Mouse (Mus musculus) liver, embryonic 12.5 days (tissue): ENCODE results near the gene Lrrc52. TPM values are rescaled to one million over a fixed set of nuclear protein-coding genes. Genes with fewer than 3 reads are reported as not detected.
A peak's percentile ranks its signal among the peaks of the same experiment; 100 is the strongest.

Experiments
- ATAC-seq: fragments of 200-750 bp; cut with Nextera tagmentation; 2 replicates; pipeline ENCODE4 v1.8.0; 2017; ENCODE audit warnings: moderate number of reproducible peaks, mild to moderate bottlenecking, moderate library complexity
- H3K27ac ChIP-seq: fragments of 300-500 bp; sonication (generic); 2 replicates; pipeline ENCODE4 v1.5.1; 2016; ENCODE audit warnings: mild to moderate bottlenecking
- H3K27me3 ChIP-seq: fragments of 300-500 bp; sonication (generic); replicated peaks from 2 replicates; pipeline ENCODE4 v1.6.1; 2016; ENCODE audit warnings: mild to moderate bottlenecking, moderate library complexity
- H3K36me3 ChIP-seq: fragments of 300-500 bp; sonication (generic); 2 replicates; pipeline ENCODE4 v1.6.1; 2016; ENCODE audit warnings: mild to moderate bottlenecking, moderate library complexity
- H3K4me1 ChIP-seq: fragments of 300-500 bp; sonication (generic); 2 replicates; pipeline ENCODE4 v1.6.1; 2016
- H3K4me2 ChIP-seq: fragments of 300-500 bp; sonication (generic); 2 replicates; pipeline ENCODE4 v1.6.1; 2016; ENCODE audit warnings: mild to moderate bottlenecking, moderate library complexity
- H3K4me3 ChIP-seq: fragments of 300-500 bp; sonication (generic); 2 replicates; pipeline ENCODE4 v1.5.1; 2016; ENCODE audit warnings: mild to moderate bottlenecking, moderate library complexity
- H3K9ac ChIP-seq: fragments of 300-500 bp; sonication (generic); 2 replicates; pipeline ENCODE4 v1.6.1; 2016; ENCODE audit warnings: mild to moderate bottlenecking, moderate library complexity
- H3K9me3 ChIP-seq: fragments of 300-500 bp; sonication (generic); replicated peaks from 2 replicates; pipeline ENCODE4 v1.6.1; 2016; ENCODE audit warnings: mild to moderate bottlenecking, moderate library complexity
- WGBS: fragments of 180-500 bp; shearing (Covaris S2); methylation state at CpG from one replicate; pipeline ENCODE4 v1.1.7; 2016; ENCODE audit not compliant: insufficient replicate concordance; 5-methylcytosine and 5-hydroxymethylcytosine counted together
- polyA plus RNA-seq: library from polyadenylated mRNA; unstranded; fragments of >200 nt; fragmentation: Nextera tagmentation; extraction: Ambion mirVana; gene quantifications from 2 replicates; pipeline ENCODE4 v1.2.1, GENCODE M21; 2016

Lrrc52 gene
- polyA plus RNA-seq, 1 experiment from 2014 or later: not detected

GRCm38 (mm10) chr1:167467916-167468315, 1.3 kb upstream of the Lrrc52 start:
- Histone ChIP-seq H3K36me3 (no peaks in the 10 kb centered on the region), H3K27ac (no peak overlapping the region), H3K27me3 (no peaks in the 10 kb centered on the region), H3K4me1 (no peaks in the 10 kb centered on the region), H3K4me2 (no peak overlapping the region), H3K4me3 (no peak overlapping the region), H3K9me3 (no peaks in the 10 kb centered on the region), H3K9ac (no peak overlapping the region)
- ATAC-seq: no peak
- 55% methylated on average over 5 of the region's 5 CpGs for WGBS

DNA sequence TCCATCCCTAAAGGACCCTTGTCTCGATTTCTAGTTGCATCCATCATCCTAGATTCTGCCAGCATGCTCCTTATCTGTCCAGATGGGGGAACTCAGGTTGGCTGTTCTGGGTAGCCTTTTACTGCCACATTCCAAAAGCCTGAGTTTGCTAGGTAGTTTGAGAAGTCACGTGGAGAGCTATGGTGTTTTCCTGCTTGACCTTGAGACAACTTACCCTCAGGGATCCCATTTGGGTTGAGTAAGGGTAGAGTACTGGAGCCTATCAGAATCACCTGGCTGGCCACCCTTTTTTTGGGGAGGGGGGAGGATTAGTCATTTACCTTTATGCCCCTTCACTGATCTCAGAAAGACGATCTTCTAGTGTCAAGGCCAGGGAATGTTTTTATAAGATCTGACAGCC, 9.3 kb downstream of the Lrrc52 start:
- 50% methylated on average over 3 of the region's 3 CpGs for WGBS
- Histone ChIP-seq H3K4me2 (no peak overlapping the region), H3K36me3 (no peaks in the 10 kb centered on the region), H3K9ac (no peak overlapping the region), H3K9me3 (no peaks in the 10 kb centered on the region), H3K27me3 (peaks cover 6% of the 10 kb centered on the region; the same call in 1 of the 2 replicates), H3K27ac (no peak overlapping the region), H3K4me3 (no peak overlapping the region), H3K4me1 (no peaks in the 10 kb centered on the region)
- ATAC-seq: no peak

DNA sequence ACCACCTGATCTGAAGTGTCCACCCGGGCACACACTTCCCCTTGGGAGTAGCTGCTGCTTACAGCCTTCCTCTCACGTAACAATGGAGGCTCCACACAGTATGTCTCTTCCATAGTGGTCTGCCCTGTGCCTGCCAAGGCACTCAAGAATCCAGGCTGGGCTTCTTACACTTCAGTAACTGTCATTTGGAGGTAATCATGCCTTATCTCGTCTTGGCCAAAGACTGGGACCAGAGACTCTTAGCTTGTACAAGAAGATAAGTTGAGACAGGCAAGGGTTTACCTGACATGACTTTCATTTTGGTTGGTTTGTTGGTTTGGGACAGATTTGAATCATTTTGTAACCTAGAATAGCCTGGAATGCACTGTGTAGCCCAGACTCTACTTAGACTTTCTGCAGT, 13.5 kb downstream of the Lrrc52 start:
- Histone ChIP-seq H3K4me2 (no peak overlapping the region), H3K4me3 (no peak overlapping the region), H3K27ac (no peak overlapping the region), H3K9me3 (no peaks in the 10 kb centered on the region), H3K27me3 (peaks cover 6% of the 10 kb centered on the region; the same call in 1 of the 2 replicates), H3K9ac (no peak overlapping the region), H3K36me3 (no peaks in the 10 kb centered on the region), H3K4me1 (no peaks in the 10 kb centered on the region)
- ATAC-seq: peak; percentile 49
- WGBS: 36% methylated on average over 3 of the region's 3 CpGs

DNA sequence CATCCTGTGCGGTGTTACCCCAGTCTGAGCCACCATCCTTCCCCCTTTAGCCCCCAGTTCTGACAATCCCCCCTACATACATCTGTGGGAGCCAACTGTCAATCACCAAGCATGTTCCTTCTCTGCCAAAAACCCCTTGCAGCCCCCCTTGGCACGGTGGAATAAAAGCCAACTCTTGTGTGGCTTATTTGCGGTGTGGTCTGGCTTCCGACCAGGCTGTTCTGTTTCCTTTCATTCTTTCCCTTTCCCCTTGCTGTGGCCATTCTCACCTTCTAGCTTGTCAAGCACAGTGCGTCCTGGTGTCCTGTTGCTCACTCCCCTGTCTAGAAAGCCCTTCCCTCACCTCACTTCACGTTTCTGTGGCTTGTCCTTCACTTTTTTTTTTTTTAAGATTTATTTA, 14.1 kb downstream of the Lrrc52 start:
- Histone ChIP-seq H3K36me3 (no peaks in the 10 kb centered on the region), H3K27ac (no peak overlapping the region), H3K9ac (no peak overlapping the region), H3K27me3 (peaks cover 6% of the 10 kb centered on the region; the same call in 1 of the 2 replicates), H3K4me3 (no peak overlapping the region), H3K9me3 (no peaks in the 10 kb centered on the region), H3K4me1 (no peaks in the 10 kb centered on the region), H3K4me2 (no peak overlapping the region)
- ATAC-seq: no peak
- 47% methylated on average over 6 of the region's 6 CpGs for WGBS

DNA sequence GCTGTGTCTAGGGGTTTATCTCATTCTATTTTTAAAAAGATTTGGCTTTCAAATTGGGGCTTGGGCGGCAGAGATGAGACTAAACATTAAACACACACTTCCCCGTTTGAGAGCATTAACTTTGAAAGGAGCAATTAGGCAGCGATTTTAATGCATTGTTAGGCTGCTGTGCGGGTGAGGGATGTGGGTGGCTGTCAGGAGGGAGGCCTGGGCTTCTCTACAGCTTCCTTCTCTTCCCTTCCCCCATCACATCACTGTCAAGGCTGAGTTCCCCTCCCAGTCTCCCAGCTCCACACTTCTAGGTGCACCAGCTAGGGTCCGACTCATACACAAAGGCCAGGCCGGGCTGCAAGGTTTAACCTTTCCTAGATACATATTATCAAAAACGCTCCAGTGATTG, 18.0 kb downstream of the Lrrc52 start:
- Histone ChIP-seq H3K27ac (no peak overlapping the region), H3K27me3 (no peaks in the 10 kb centered on the region), H3K4me3 (no peak overlapping the region), H3K4me2 (no peak overlapping the region), H3K9me3 (no peaks in the 10 kb centered on the region), H3K9ac (no peak overlapping the region), H3K4me1 (peaks cover 20% of the 10 kb centered on the region), H3K36me3 (no peaks in the 10 kb centered on the region)
- ATAC-seq: no peak
- 36% methylated on average over 7 of the region's 7 CpGs for WGBS

DNA sequence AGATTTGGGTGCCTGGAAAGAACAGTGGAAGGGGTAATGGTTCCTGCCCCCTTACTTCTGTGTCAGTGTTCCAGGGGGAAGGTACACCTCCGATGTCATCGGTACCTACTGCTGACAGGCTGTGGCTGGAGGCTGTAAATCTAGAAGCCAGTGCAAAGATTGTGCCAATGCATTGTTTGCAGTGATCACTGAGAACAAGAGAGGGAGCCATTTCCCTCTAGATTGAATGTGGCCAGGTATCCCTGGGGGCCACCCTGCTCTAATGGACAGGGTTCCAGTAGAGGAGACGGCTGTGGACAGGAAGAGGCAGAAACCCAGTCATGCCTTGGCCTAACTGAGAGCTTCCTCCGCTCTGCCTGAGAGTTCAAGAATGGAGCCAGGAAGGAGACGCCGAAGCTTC, 18.5 kb downstream of the Lrrc52 start:
- ATAC-seq: no peak
- WGBS: 57% methylated on average over 6 of the region's 6 CpGs
- H3K9me3 ChIP-seq: no peaks in the 10 kb centered on the region

GRCm38 (mm10) chr1:167446516-167446915, 20.1 kb downstream of the Lrrc52 start:
- Histone ChIP-seq H3K36me3 (no peaks in the 10 kb centered on the region), H3K9me3 (no peaks in the 10 kb centered on the region), H3K27me3 (no peaks in the 10 kb centered on the region), H3K4me1 (peaks cover 26% of the 10 kb centered on the region), H3K9ac (no peak overlapping the region), H3K4me2 (no peak overlapping the region), H3K4me3 (no peak overlapping the region), H3K27ac (no peak overlapping the region)
- peak; percentile 64 for ATAC-seq
- WGBS: 72% methylated on average over 6 of the region's 6 CpGs

More for the DNA sequence above, 18.5 kb downstream of the Lrrc52 start:
- Histone ChIP-seq H3K27ac (no peak overlapping the region), H3K4me3 (no peak overlapping the region), H3K4me2 (no peak overlapping the region), H3K4me1 (peaks cover 21% of the 10 kb centered on the region), H3K9ac (no peak overlapping the region), H3K27me3 (no peaks in the 10 kb centered on the region), H3K36me3 (no peaks in the 10 kb centered on the region)

GRCm38 (mm10) chr1:167445167-167445566, 21.4 kb downstream of the Lrrc52 start:
- H3K4me3 ChIP-seq: no peak overlapping the region
- WGBS: 29% methylated on average over 4 of the region's 4 CpGs
- H3K27me3 ChIP-seq: 0 out of 2 replicates have a peak, but pooled peaks cover 6% of the 10 kb centered on the region
- peak overlapping the region; percentile 25 for H3K4me2 ChIP-seq
- H3K4me1 ChIP-seq: peaks cover 26% of the 10 kb centered on the region
- no peak overlapping the region for H3K9ac ChIP-seq
- peak; percentile 88 for ATAC-seq
- H3K9me3 ChIP-seq: no peaks in the 10 kb centered on the region
- peak overlapping the region; percentile 58; the same call in 1 of the 2 replicates for H3K27ac ChIP-seq
- H3K36me3 ChIP-seq: no peaks in the 10 kb centered on the region

- H3K27me3 ChIP-seq: peaks cover 37% of the 10 kb centered on the region
- H3K4me1 ChIP-seq: peaks cover 7% of the 10 kb centered on the region; the same call in 1 of the 2 replicates
- ATAC-seq: no peak
- no peak overlapping the region for H3K4me3 ChIP-seq
- H3K4me2 ChIP-seq: no peak overlapping the region
- WGBS: 61% methylated on average over 9 of the region's 9 CpGs
- no peak overlapping the region for H3K9ac ChIP-seq
- H3K27ac ChIP-seq: no peak overlapping the region
- no peaks in the 10 kb centered on the region for H3K36me3 ChIP-seq
- no peaks in the 10 kb centered on the region for H3K9me3 ChIP-seq
Observed at GRCm38 (mm10) chr1:167438231-167438885, 28.2 kb downstream of the Lrrc52 start.

DNA sequence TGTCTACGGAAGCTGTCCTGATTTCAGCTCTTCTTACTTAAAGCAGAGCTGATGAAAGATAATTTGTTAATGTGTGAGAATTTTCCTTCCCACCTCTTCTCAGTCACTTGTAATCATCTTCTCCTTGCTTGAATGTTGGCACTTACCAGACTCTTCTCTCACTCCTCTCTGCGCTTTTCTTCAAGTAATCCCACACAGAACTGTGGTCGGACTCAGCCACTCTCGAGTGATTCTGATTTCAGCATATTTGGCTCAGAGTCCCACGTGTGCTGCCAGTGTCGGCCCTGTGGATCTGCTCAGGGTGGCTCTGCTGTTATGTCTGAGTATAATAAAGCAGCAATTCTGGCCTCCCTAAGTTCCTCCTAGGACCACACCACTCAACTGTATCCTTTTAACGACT, 29.5 kb downstream of the Lrrc52 start:
- Histone ChIP-seq H3K27ac (no peak overlapping the region), H3K4me3 (no peak overlapping the region), H3K27me3 (peaks cover 46% of the 10 kb centered on the region), H3K9ac (no peak overlapping the region), H3K4me2 (no peak overlapping the region), H3K36me3 (no peaks in the 10 kb centered on the region), H3K9me3 (no peaks in the 10 kb centered on the region), H3K4me1 (no peaks in the 10 kb centered on the region)
- WGBS: 64% methylated on average over 7 of the region's 7 CpGs
- no peak for ATAC-seq

GRCm38 (mm10) chr1:167436186-167436975, 30.2 kb downstream of the Lrrc52 start:
- Histone ChIP-seq H3K4me1 (no peaks in the 10 kb centered on the region), H3K4me2 (no peak overlapping the region), H3K36me3 (no peaks in the 10 kb centered on the region), H3K4me3 (no peak overlapping the region), H3K9ac (no peak overlapping the region), H3K9me3 (no peaks in the 10 kb centered on the region), H3K27ac (no peak overlapping the region), H3K27me3 (peaks cover 47% of the 10 kb centered on the region)
- WGBS: 64% methylated on average over 7 of the region's 7 CpGs
- ATAC-seq: no peak

DNA sequence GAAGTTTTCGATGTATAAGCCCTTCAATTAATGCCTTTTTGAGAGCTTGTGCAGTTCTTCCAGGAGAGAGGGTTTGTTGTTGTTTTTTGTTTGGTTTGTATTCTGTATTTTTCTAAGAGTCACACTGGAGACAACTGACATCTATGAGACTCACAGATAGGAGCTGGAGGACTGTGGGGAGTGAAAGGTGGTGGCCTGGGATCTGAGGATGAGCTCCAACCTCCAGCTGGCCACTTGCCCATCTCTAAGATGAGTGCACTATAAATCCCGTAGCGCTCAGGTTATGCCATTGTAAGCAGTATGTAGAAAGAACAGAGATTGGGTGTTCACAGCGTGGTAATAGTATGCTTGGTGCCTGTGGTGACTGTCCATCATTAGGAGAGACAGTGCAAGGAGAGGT, 31.6 kb downstream of the Lrrc52 start:
- WGBS: 70% methylated on average over 4 of the region's 4 CpGs
- ATAC-seq: no peak
- H3K9ac ChIP-seq: no peak overlapping the region

More for the DNA sequence above, 31.6 kb downstream of the Lrrc52 start:
- H3K4me3 ChIP-seq: no peak overlapping the region
- no peaks in the 10 kb centered on the region for H3K9me3 ChIP-seq
- no peaks in the 10 kb centered on the region for H3K4me1 ChIP-seq
- no peak overlapping the region for H3K4me2 ChIP-seq
- H3K27ac ChIP-seq: no peak overlapping the region
- no peaks in the 10 kb centered on the region for H3K36me3 ChIP-seq
- peaks cover 51% of the 10 kb centered on the region for H3K27me3 ChIP-seq
